Mouse (Mus musculus): ENCODE data around the gene Epb41l4b. TPM values are rescaled to one million over a fixed set of nuclear protein-coding genes. Genes with fewer than 3 reads are reported as not detected.

Epb41l4b gene
- polyA plus RNA-seq, 1 experiment from 2014 or later, result 0.54 TPM

- peak overlapping the region; percentile 94 for H3K4me2 ChIP-seq
- no peaks in the 10 kb centered on the region for H3K36me3 ChIP-seq (replicated peaks)
- H3K27ac ChIP-seq, result no peak overlapping the region
- H3K27me3 ChIP-seq, result peaks cover 72% of the 10 kb centered on the region
- no peak for ATAC-seq (ENCODE audit: low FRiP score)
- H3K4me3 ChIP-seq (replicated peaks), result peak overlapping the region; percentile 71
- no peaks in the 10 kb centered on the region for H3K9me3 ChIP-seq
- H3K4me1 ChIP-seq, result peaks cover 19% of the 10 kb centered on the region
- H3K9ac ChIP-seq, result peak overlapping the region; percentile 21; the same call in 1 of the 2 replicates
- 4% methylated on average over 26 of the region's 26 CpGs for WGBS
Measured at GRCm38 (mm10) chr4:57141908-57142361, 1.3 kb downstream of the Epb41l4b start.

DNA sequence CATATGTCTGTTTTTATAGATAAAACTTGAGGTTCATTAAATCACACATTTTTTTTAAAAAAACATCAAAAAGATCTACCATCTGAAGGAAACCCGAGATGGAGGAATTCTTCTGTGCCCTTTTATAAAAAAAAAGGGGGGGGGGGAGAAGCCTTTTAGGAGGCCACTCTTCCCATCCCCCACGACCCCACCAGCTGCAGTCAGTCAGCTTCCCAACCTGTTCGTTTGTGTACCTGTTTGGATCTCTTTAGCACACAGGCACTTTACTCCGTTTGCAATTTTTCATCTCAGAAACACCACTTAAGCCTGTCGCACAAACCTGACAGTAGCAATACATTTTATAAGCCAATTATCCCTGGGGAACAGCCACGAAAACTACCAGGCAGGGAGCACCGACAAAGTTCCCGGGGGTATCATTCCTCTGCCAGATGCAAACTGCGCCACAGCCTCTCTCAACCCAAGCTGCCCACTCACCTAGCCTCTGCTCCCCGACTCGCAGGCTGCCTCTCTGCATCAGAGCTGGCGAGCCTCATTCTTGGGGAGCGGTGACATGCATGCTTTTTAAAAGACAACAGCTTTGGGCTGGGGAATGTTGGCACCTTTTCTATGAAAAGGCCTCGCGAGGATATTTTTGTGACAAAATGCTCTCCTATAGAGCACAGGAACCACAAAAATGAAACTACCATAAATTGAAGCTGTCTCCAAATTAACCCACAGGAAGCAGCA is 2.1 kb downstream of the Epb41l4b start:
- peaks cover 19% of the 10 kb centered on the region for H3K4me1 ChIP-seq
- ATAC-seq (ENCODE audit: low FRiP score), result no peak
- H3K9ac ChIP-seq, result no peak overlapping the region; the same call in 1 of the 2 replicates
- H3K4me3 ChIP-seq (replicated peaks), result peak overlapping the region; percentile 71
- H3K36me3 ChIP-seq (replicated peaks), result no peaks in the 10 kb centered on the region
- peaks cover 76% of the 10 kb centered on the region for H3K27me3 ChIP-seq
- H3K4me2 ChIP-seq, result peak overlapping the region; percentile 94
- no peak overlapping the region for H3K27ac ChIP-seq
- H3K9me3 ChIP-seq, result no peaks in the 10 kb centered on the region
- 18% methylated on average over 15 of the region's 15 CpGs for WGBS

DNA sequence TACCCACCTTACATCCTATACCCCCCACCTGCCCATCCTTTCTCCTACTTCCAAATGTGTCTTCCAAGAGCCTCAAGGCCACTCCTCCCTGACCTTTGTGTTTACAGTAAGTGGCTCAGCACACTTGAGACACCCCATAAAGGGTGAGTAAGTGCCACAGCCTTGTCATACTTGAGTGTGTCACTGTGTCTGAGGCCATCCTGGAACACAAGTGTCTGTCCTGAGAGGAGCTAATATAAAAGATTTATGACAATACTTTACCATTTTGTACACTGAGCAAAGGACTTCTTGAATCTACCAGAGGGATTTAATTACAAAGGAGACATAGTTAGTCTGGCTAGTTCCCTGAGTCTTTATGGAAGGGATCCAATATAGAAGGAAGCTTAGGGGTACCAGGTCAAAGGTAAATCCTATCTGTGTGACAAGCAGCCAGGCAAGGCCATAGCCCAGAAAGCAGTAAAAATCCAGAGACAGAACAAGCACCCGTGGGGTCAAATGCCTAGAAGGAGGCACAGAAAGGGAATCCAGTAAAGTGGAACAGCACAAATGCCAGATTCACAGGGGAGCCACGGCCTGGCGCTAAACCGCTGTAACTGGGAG is 2.9 kb downstream of the Epb41l4b start:
- WGBS, result 32% methylated on average over 4 of the region's 4 CpGs
- H3K27me3 ChIP-seq, result peaks cover 73% of the 10 kb centered on the region

DNA sequence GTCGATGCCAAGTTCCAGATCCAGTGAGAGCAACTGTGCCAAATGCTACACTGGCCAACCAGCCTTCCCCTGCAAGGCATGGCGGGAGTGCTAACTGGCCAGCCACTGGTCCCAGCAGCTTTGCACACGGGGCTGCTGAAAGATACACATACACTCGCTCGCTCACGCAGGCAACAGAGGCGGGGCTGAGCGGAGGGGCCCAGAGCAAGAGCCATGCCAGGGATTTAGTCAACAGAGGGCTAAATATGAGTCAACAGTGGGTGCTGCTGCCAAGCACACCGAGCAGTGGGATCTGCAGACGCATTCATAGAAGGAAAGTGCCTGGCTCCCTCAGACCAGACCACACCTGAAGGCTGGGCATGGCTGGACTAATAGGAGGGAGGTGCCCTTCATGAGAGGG is 3.8 kb downstream of the Epb41l4b start:
- Histone ChIP-seq H3K27ac (no peak overlapping the region), H3K36me3 (replicated peaks) (no peaks in the 10 kb centered on the region), H3K9ac (no peak overlapping the region), H3K9me3 (no peaks in the 10 kb centered on the region), H3K27me3 (peaks cover 64% of the 10 kb centered on the region), H3K4me1 (peaks cover 19% of the 10 kb centered on the region), H3K4me2 (no peak overlapping the region), H3K4me3 (replicated peaks) (no peak overlapping the region)
- 72% methylated on average over 10 of the region's 10 CpGs for WGBS
- ATAC-seq (ENCODE audit: low FRiP score), result no peak

More for the DNA sequence above, 2.9 kb downstream of the Epb41l4b start:
- Histone ChIP-seq H3K4me2 (no peak overlapping the region), H3K4me1 (peaks cover 19% of the 10 kb centered on the region), H3K9me3 (no peaks in the 10 kb centered on the region), H3K4me3 (replicated peaks) (no peak overlapping the region), H3K27ac (no peak overlapping the region), H3K36me3 (replicated peaks) (no peaks in the 10 kb centered on the region), H3K9ac (no peak overlapping the region)
- ATAC-seq (ENCODE audit: low FRiP score), result no peak

DNA sequence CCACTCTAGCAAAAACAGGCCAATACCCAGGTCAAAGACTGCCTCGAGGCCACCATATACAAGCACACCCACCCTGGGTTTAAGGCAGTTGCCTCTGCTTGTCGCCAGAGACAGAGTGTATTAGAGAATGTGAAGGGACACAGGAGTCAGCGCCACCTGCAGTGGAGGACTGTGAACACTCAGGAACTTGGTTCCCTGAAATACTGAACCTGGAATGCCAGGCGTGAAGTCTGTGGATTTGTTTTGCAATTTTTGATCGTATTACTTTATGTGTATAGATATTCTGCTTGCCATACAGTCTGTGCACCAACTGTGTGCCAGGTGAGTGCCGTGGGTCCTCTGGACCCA is 5.2 kb downstream of the Epb41l4b start:
- Histone ChIP-seq H3K36me3 (replicated peaks) (no peaks in the 10 kb centered on the region), H3K4me3 (replicated peaks) (no peak overlapping the region), H3K9me3 (no peaks in the 10 kb centered on the region), H3K27me3 (peaks cover 59% of the 10 kb centered on the region), H3K4me1 (peaks cover 19% of the 10 kb centered on the region), H3K27ac (no peak overlapping the region), H3K4me2 (no peak overlapping the region), H3K9ac (no peak overlapping the region)
- no peak for ATAC-seq (ENCODE audit: low FRiP score)
- WGBS, result 79% methylated on average over 6 of the region's 6 CpGs

- Histone ChIP-seq H3K4me1 (peaks cover 16% of the 10 kb centered on the region), H3K9ac (no peak overlapping the region), H3K27me3 (peaks cover 56% of the 10 kb centered on the region), H3K4me3 (replicated peaks) (no peak overlapping the region), H3K9me3 (no peaks in the 10 kb centered on the region), H3K4me2 (no peak overlapping the region), H3K36me3 (replicated peaks) (no peaks in the 10 kb centered on the region), H3K27ac (no peak overlapping the region)
- WGBS, result 79% methylated on average over 8 of the region's 8 CpGs
- no peak for ATAC-seq (ENCODE audit: low FRiP score)
Measured at GRCm38 (mm10) chr4:57137371-57138092, 5.7 kb downstream of the Epb41l4b start.

DNA sequence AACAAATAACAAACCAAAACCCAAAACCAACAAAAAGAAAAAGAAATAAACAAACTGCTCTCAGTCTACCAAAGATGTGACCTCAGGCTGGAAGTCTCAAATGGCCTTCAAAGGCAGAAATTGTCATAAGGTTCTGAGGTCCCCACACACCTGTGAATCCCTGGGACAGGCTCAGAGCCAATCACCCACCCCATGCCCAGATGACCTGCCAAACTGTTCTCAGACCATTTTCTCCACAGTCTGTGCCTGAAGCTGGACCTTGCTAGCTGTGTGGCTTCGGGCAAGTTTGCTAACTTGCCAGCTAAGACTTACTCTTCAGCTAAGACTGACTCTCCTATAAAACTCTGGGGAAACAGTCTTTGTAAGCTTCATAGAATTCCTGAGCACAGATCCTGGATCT is 7.8 kb downstream of the Epb41l4b start:
- H3K4me3 ChIP-seq (replicated peaks), result no peak overlapping the region
- H3K9me3 ChIP-seq, result no peaks in the 10 kb centered on the region
- no peak for ATAC-seq (ENCODE audit: low FRiP score)
- 0 out of 2 replicates have a peak, but pooled peaks cover under 1% of the 10 kb centered on the region for H3K4me1 ChIP-seq
- no peak overlapping the region for H3K27ac ChIP-seq
- no peak overlapping the region for H3K4me2 ChIP-seq
- H3K9ac ChIP-seq, result no peak overlapping the region
- H3K27me3 ChIP-seq, result peaks cover 35% of the 10 kb centered on the region
- no peaks in the 10 kb centered on the region for H3K36me3 ChIP-seq (replicated peaks)
- WGBS, result 76% methylated on average over 1 of the region's 1 CpGs

DNA sequence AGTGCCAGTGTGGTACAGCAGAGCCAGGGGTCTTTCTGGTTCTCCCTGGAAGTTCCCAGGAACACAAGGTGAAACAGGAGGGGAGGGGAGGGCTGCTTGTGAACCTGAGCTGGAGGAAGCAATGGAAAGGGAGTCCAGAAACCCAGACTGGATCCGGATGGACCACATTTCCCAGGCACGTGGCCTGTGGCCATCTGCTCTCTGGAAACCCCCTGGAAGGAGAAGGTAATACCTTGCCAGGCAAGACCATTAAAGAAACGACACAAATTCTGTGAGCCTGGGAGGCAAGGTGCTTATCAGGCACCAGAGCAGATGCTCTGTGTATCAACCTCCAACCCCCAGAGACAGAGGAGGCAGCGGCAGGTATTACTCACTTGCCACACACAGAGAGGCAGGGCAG is 8.7 kb downstream of the Epb41l4b start:
- Histone ChIP-seq H3K27ac (no peak overlapping the region), H3K27me3 (peaks cover 26% of the 10 kb centered on the region), H3K4me2 (no peak overlapping the region), H3K4me1 (no peaks in the 10 kb centered on the region), H3K9ac (no peak overlapping the region), H3K9me3 (no peaks in the 10 kb centered on the region), H3K4me3 (replicated peaks) (no peak overlapping the region), H3K36me3 (replicated peaks) (no peaks in the 10 kb centered on the region)
- no peak for ATAC-seq (ENCODE audit: low FRiP score)
- WGBS, result 73% methylated on average over 4 of the region's 4 CpGs

- no peaks in the 10 kb centered on the region for H3K4me1 ChIP-seq
- no peak overlapping the region for H3K27ac ChIP-seq
- no peak overlapping the region for H3K4me2 ChIP-seq
- H3K9me3 ChIP-seq, result no peaks in the 10 kb centered on the region
- 0 out of 2 replicates have a peak, but pooled peaks cover 3% of the 10 kb centered on the region for H3K27me3 ChIP-seq
- no peaks in the 10 kb centered on the region for H3K36me3 ChIP-seq (replicated peaks)
- ATAC-seq (ENCODE audit: low FRiP score), result no peak
- no peak overlapping the region for H3K4me3 ChIP-seq (replicated peaks)
- 83% methylated on average over 10 of the region's 10 CpGs for WGBS
- no peak overlapping the region for H3K9ac ChIP-seq
Measured at GRCm38 (mm10) chr4:57131839-57132238, 11.4 kb downstream of the Epb41l4b start.

DNA sequence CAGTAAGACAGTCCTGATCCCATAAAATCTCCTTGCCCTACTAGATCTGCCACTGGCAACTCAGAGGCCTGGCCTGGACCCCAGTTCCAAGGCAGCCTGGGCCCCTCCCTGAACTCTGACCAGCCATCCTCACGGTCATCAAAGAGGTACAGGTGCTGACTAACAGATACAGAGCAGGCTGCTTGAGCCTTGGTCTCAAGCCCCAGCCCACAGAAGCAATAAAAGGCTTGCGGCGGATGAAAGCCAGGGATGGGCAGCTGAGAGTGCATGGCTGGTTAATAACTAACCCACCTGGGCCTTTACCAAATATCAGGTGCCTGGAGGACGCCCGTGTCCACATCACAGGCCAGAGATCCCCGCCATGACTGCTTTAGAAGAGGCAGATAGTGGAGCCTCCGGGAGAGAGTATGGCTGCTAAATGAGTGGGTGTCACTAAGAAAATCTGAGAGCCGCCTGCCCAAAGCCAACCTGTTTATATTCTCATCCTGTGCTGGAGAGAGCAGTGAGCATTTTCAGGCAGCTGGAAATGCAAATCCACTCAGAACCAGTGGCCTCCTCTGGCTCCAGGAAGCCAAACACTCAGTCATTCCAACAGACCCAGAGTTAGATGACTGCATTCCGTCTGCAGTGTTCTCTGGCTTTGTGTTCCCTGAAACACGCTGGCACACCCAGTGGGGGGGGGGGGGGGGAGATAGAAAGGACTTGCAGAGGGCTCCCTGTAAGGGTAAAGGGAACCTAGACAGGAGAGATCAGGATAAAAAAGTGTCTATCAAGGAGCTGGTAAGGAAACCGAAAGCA is 13.3 kb downstream of the Epb41l4b start:
- Histone ChIP-seq H3K27ac (no peak overlapping the region), H3K27me3 (no peaks in the 10 kb centered on the region), H3K36me3 (replicated peaks) (no peaks in the 10 kb centered on the region), H3K9ac (no peak overlapping the region), H3K4me1 (no peaks in the 10 kb centered on the region), H3K4me3 (replicated peaks) (no peak overlapping the region), H3K9me3 (no peaks in the 10 kb centered on the region), H3K4me2 (no peak overlapping the region)
- ATAC-seq (ENCODE audit: low FRiP score), result no peak
- 76% methylated on average over 11 of the region's 11 CpGs for WGBS

DNA sequence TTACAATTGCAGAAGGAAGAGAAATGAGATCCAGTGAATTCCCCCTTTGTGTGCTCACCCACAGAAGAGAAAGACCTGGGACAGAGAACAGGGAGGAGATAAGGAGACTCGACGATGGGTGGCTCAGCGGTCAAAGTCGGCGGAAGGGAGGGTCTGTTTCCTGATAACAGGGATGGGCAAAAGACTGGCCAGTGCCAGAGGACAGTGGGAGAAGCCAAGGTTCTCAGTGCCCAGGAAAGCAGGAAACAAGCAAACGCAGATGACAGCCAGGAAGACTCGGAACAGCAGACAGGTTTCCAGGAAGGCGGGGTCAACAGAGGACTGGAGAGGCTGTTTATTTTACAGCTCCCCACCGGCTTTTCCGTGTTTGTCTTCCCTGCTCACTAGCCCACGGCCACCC is 20.2 kb downstream of the Epb41l4b start:
- no peak overlapping the region for H3K27ac ChIP-seq
- no peaks in the 10 kb centered on the region for H3K27me3 ChIP-seq
- no peak overlapping the region for H3K4me2 ChIP-seq
- WGBS, result 68% methylated on average over 11 of the region's 11 CpGs
- H3K36me3 ChIP-seq (replicated peaks), result no peaks in the 10 kb centered on the region
- no peak overlapping the region for H3K4me3 ChIP-seq (replicated peaks)
- H3K9me3 ChIP-seq, result no peaks in the 10 kb centered on the region
- H3K4me1 ChIP-seq, result no peaks in the 10 kb centered on the region
- no peak for ATAC-seq (ENCODE audit: low FRiP score)
- H3K9ac ChIP-seq, result no peak overlapping the region

DNA sequence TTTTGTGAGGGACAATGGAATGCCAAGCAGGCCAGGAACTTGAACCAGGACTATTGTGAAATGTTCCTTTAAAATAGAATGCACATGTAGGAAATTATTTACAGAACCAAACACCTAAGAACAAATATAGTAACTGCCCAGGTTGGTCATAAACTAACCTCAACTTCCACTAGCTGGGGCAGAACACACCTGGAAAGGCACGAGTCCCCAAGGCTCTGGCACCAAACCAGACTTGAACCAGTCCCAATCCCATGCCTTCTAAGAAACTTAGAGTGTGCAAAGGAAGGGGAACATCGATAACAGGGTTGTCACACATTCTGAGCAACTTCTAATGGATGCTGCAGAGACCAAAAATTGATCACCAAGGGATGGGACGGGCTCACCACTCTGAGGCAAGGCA is 21.1 kb downstream of the Epb41l4b start:
- no peak for ATAC-seq (ENCODE audit: low FRiP score)
- no peaks in the 10 kb centered on the region for H3K4me1 ChIP-seq
- no peak overlapping the region for H3K27ac ChIP-seq
- H3K4me3 ChIP-seq (replicated peaks), result no peak overlapping the region
- H3K9ac ChIP-seq, result no peak overlapping the region
- no peaks in the 10 kb centered on the region for H3K27me3 ChIP-seq
- 88% methylated on average over 3 of the region's 3 CpGs for WGBS
- H3K4me2 ChIP-seq, result no peak overlapping the region
- no peaks in the 10 kb centered on the region for H3K36me3 ChIP-seq (replicated peaks)
- H3K9me3 ChIP-seq, result no peaks in the 10 kb centered on the region

Measured in forebrain, embryonic 12.5 days (tissue).